Mouse (Mus musculus): ENCODE data around the gene Cd300lf.

Gene Cd300lf

GRCm38 (mm10) chr11:115161578-115162204 is 27.9 kb upstream of the Cd300lf start:
- in situ Hi-C loops (cut with MboI, MseI) = loop anchor here (10.0 kb wide), 1 partner anchor 113 kb away; the partner anchor contains the start of gene Fdxr

GRCm38 (mm10) chr11:115160883-115161577 is 27.2 kb upstream of the Cd300lf start:
- in situ Hi-C loops (cut with MboI, MseI) = loop anchor here (10.0 kb wide), 1 partner anchor 114 kb away; the partner anchor contains the start of gene Fdxr

DNA sequence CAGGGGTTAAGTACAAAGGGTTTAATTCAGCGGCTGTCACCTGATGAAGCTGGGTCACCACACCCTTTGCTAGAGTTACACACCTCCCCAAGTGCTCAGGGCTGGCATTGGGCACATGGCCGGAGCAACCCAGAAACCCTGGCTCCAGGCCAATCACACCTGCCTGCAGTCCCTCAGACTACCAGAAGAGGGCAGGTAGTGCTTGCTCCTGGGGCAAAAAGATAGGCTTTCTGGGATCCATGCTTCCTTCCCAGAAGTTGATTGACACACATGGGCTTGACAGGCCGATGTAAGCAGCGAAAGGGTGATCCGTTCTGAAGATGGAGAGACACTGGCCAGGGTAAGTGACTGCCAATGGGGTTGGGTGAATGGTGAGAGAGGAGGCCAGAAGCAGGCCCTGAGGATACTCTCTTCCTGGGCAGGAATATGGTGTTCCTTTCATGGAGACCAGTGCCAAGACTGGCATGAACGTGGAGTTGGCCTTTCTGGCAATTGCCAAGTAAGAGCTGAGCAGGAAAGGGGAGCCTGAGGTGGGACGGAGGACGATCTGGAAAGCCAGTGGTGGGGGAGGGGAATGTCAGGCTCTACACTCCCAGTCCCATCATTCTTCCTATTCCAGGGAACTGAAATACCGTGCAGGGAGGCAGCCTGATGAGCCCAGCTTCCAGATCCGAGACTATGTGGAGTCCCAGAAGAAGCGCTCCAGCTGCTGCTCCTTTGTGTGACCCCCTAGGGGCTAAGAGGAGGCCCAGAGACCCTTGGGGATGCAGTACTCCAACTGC is 26.4 kb upstream of the Cd300lf start:
- in situ Hi-C loops (cut with MboI, MseI) = loop anchor here (10.0 kb wide), 1 partner anchor 115 kb away; the partner anchor contains the start of gene Fdxr

DNA sequence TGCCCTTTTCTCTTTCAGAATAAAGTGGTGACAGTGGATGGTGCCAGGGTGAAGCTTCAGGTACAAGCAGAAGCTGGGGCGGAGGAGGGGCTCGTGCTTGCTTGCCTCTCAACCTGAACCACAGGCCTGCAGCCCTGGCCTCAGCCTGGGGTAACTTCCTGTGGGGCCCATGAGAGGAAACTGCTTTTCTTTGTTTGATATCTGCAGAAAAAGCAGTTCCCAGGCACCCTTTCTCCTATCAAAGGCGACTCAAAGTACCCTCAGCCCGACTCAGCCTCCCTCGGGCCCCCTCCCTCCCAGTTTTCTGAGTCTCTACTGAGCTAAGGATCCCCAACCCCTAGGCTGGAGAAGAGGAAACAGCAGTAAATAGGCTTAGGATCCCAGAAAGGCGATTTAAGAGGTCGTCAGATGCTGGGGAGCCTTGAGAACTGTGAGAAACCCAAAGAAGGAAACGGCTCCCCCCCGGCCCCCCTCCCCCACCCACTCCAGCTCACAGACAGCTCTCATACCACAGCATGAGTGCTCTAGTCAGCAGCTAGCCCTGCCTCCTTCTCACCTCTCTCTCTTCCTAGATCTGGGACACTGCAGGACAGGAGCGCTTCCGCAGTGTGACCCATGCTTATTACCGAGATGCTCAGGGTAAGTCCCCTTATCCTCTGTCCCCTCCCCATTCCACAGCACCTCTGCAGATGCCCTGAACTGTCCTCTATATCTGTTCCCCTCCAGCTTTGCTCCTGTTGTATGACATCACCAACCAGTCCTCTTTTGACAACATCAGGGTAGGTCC is 24.3 kb upstream of the Cd300lf start:
- in situ Hi-C loops (cut with MboI, MseI) = no loop called here

- in situ Hi-C loops (cut with MboI, MseI) = no loop called here
Observed at GRCm38 (mm10) chr11:115155053-115155634, 21.4 kb upstream of the Cd300lf start.

- in situ Hi-C loops (cut with MboI, MseI) = loop anchor here (5.0 kb wide), 1 partner anchor 71 kb away; no protein-coding TSS in a partner anchor
Observed at GRCm38 (mm10) chr11:115153699-115154292, 20.0 kb upstream of the Cd300lf start.

GRCm38 (mm10) chr11:115153088-115153487 is 19.3 kb upstream of the Cd300lf start:
- in situ Hi-C loops (cut with MboI, MseI) = loop anchor here (5.0 kb wide), 1 partner anchor 71 kb away; no protein-coding TSS in a partner anchor

DNA sequence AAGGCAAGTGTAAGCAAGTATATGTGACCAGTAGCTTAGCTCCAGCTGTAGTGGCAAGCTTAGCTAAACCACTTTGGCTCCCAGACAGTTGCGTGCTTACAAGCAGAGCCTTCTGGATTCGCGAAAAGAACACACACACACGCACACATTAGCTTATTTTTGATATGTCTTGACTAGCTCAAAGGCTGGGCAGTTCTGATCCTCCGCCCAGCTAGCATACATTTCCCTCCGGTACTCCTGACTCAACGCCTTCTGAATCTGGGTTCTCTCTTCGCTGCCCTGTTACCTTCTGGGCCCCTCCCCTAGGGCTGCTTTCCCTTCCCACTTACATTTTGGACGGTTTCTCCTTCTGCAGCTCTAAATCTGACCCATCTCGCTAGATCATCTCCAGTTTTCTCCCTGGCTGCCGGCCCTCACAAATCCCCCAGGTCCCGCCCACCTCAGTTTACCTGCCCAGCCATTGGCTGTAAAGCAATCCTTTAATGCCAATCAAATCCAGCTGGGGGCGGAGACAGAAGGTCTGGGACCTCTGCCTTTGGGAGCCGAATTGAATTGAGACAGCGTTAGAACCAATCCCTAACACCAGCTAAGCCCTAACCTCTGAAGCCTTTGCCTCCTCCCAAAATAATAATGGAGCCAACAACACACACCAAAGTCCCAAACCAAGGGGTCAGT is 18.1 kb upstream of the Cd300lf start:
- in situ Hi-C loops (cut with MboI, MseI) = loop anchor here (5.0 kb wide), 1 partner anchor 70 kb away; no protein-coding TSS in a partner anchor

GRCm38 (mm10) chr11:115150741-115151254 is 17.0 kb upstream of the Cd300lf start:
- in situ Hi-C loops (cut with MboI, MseI) = loop anchor here (5.0 kb wide), 1 partner anchor 68 kb away; no protein-coding TSS in a partner anchor

- in situ Hi-C loops (cut with MboI, MseI) = no loop called here
Observed at GRCm38 (mm10) chr11:115147813-115148212, 14.0 kb upstream of the Cd300lf start.

- in situ Hi-C loops (cut with MboI, MseI) = no loop called here
Observed at GRCm38 (mm10) chr11:115141970-115142369, 8.2 kb upstream of the Cd300lf start.

GRCm38 (mm10) chr11:115138597-115139262 is 4.9 kb upstream of the Cd300lf start:
- in situ Hi-C loops (cut with MboI, MseI) = no loop called here

GRCm38 (mm10) chr11:115131768-115132381 is 1.9 kb downstream of the Cd300lf start:
- in situ Hi-C loops (cut with MboI, MseI) = no loop called here

- in situ Hi-C loops (cut with MboI, MseI) = no loop called here
Observed at GRCm38 (mm10) chr11:115129508-115130126, 4.2 kb downstream of the Cd300lf start.

- in situ Hi-C loops (cut with MboI, MseI) = no loop called here
Observed at GRCm38 (mm10) chr11:115128483-115128882, 5.3 kb downstream of the Cd300lf start.

- in situ Hi-C loops (cut with MboI, MseI) = no loop called here
Observed at GRCm38 (mm10) chr11:115119409-115119808, 14.4 kb downstream of the Cd300lf start.

DNA sequence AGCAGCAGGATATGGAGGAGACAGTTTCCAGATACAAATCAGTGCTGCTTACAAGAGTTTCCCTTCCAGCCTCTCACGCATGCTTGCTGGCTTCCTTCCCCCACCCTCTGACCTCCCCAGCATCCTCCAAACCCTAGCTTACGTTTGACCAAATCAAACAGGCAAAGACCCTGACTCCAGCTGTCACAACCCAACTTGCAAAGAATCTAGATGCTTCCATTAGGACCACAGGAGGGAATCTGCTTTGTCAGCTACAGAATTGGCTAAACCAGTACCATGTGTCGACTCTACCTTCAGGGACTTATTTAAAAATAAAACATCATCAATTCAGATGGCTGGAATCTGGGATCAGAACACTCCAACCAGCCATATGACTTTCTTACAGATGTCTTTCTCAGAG is 21.6 kb downstream of the Cd300lf start:
- in situ Hi-C loops (cut with MboI, MseI) = no loop called here

DNA sequence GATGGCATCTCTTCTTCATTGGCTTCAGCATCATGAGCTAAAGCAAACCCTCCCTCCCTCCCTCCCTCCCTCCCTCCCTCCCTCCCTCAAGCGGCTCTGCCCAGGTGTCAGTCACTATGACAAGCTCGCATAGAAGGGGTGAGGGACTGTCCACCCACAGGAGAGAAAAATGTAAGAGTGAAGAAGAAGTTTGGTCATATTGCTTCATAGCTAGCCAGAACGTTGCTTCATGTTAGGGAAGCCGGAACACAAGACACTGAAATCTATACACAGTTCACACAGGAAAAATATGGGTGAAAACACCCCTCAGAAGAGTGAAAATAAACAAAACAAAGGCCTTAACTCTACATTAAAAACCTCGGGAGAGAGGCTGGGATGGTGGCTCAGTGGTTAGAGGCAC is 23.5 kb downstream of the Cd300lf start:
- in situ Hi-C loops (cut with MboI, MseI) = no loop called here
